Mouse (Mus musculus) limb, embryonic 14.5 days (tissue): ENCODE data around the gene Crip2. TPM values are rescaled to one million over a fixed set of nuclear protein-coding genes. Genes with fewer than 3 reads are reported as not detected.

Experiments
- ATAC-seq: fragments of 200-750 bp; cut with Nextera tagmentation; 2 replicates; pipeline ENCODE4 v1.8.0; 2017; ENCODE audit warnings: low read depth, moderate number of reproducible peaks, moderate TSS enrichment; ENCODE audit not compliant: low FRiP score
- DNase-seq: peaks from one replicate; pipeline ENCODE4 v3.0.0-alpha.2; 2015; ENCODE audit warnings: low spot score
- H3K27ac ChIP-seq: fragments of 300-500 bp; sonication (generic); replicated peaks from 2 replicates; pipeline ENCODE4 v1.5.1; 2014; ENCODE audit warnings: low read depth, mild to moderate bottlenecking, low read length, moderate library complexity, mixed read lengths
- H3K27me3 ChIP-seq: fragments of 300-500 bp; sonication (generic); 2 replicates; pipeline ENCODE4 v1.6.1; 2014; ENCODE audit warnings: low read length, mixed read lengths; ENCODE audit not compliant: control insufficient read depth, insufficient read depth
- H3K36me3 ChIP-seq: fragments of 300-500 bp; sonication (generic); 2 replicates; pipeline ENCODE4 v1.6.1; 2014; ENCODE audit warnings: mild to moderate bottlenecking, low read length, moderate library complexity, mixed read lengths; ENCODE audit not compliant: control insufficient read depth, insufficient read depth
- H3K4me1 ChIP-seq: fragments of 300-500 bp; sonication (generic); 2 replicates; pipeline ENCODE4 v1.6.1; 2014; ENCODE audit warnings: antibody characterized with exemption, low read length, mixed read lengths; ENCODE audit not compliant: control insufficient read depth, insufficient read depth
- H3K4me2 ChIP-seq: fragments of 300-500 bp; sonication (generic); replicated peaks from 2 replicates; pipeline ENCODE4 v1.6.1; 2014; ENCODE audit warnings: low read depth, mild to moderate bottlenecking, low read length, moderate library complexity; ENCODE audit not compliant: severe bottlenecking
- H3K4me3 ChIP-seq: fragments of 300-500 bp; sonication (generic); replicated peaks from 2 replicates; pipeline ENCODE4 v1.5.1; 2014; ENCODE audit warnings: low read length
- H3K9ac ChIP-seq: fragments of 300-500 bp; sonication (generic); 2 replicates; pipeline ENCODE4 v1.6.1; 2014; ENCODE audit warnings: mild to moderate bottlenecking, low read depth, low read length, moderate library complexity; ENCODE audit not compliant: severe bottlenecking
- H3K9me3 ChIP-seq: fragments of 300-500 bp; sonication (generic); 2 replicates; pipeline ENCODE4 v1.6.1; 2016; ENCODE audit warnings: low read length; ENCODE audit not compliant: control insufficient read depth
- POLR2A ChIP-seq: fragments of 200-500 bp; IDR thresholded peaks from 2 replicates; pipeline ENCODE4 v1.8.0; 2012; ENCODE audit warnings: inconsistent platforms, mild to moderate bottlenecking, moderate library complexity, borderline replicate concordance; ENCODE audit not compliant: insufficient read depth, insufficient read length; ENCODE audit errors: extremely low read depth
- WGBS: fragments of 180-500 bp; shearing (Covaris S2); extraction: QIAGEN DNeasy Blood & Tissue Kit; methylation state at CpG from one replicate; pipeline ENCODE4 v1.1.7; 2014; 5-methylcytosine and 5-hydroxymethylcytosine counted together
- polyA plus RNA-seq, 2 experiments: library from polyadenylated mRNA; depleted of rRNA in 1 of 2; stranded (reverse) in 1 of 2; unstranded in 1 of 2; fragments of >200 nt; fragmentation: Nextera tagmentation in 1 of 2; extraction: Ambion mirVana in 1 of 2; gene quantifications; 2 replicates each; pipeline versions ENCODE4 v1.2.1 to v1.2.3; 2012 to 2014

Crip2 gene
- polyA plus RNA-seq, 2 experiments = 91.4 to 99.1 TPM

GRCm38 (mm10) chr12:113155076-113155771 is 15.2 kb downstream of the Crip2 start:
- Histone ChIP-seq H3K4me1 (peaks cover 19% of the 10 kb centered on the region), H3K27me3 (no peaks in the 10 kb centered on the region), H3K27ac (peak overlapping the region; percentile 84), H3K4me2 (peak overlapping the region; percentile 95), H3K36me3 (no peaks in the 10 kb centered on the region), H3K9me3 (no peaks in the 10 kb centered on the region), H3K9ac (peak overlapping the region; percentile 68), H3K4me3 (peak overlapping the region; percentile 48)
- DNase-seq (no peak), ATAC-seq (peak; percentile 0; the same call in 1 of the 2 replicates)
- WGBS = 6% methylated on average over 32 of the region's 32 CpGs
- TF ChIP-seq POLR2A = no peak

DNA sequence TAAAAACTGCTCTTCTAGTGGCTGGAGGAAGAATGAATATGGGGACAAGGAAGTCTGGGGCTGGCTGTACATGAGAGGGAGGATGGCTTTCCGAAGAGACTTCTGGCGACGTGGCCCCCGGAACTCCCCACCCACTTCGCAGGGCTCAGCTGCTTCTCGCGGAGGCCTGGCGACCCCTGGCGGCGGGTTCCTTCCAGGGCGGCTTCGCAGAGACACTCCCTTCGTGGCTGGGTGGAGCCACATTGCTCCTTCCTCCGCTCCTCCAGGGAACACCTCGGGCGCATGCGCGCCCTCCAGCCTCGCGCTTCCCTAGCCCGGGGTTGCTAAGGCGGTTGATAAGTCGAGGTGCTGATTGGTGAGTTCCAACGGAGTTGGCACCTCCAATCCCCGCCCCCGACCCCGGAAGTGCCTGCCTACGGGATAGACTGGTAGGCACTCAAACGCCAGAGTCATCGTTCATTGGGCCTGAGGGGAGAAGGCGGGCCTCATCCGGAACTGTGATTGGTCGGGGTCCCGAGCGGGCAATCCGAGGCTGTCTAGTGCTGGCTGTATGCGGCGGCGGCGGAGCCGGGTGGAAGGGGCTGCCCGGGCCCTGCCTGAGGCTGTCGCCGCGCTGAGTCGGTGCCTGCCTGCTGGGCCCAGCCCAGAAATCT is 16.0 kb downstream of the Crip2 start, which contains the start of gene Tedc1:
TSS of gene Tedc1 (plus strand) at position 535 of the 653 bp plus-strand sequence.
- Histone ChIP-seq H3K36me3 (no peaks in the 10 kb centered on the region), H3K9ac (peak within 1 kb of the TSS; percentile 68), H3K9me3 (no peaks in the 10 kb centered on the region), H3K4me2 (peak within 1 kb of the TSS; percentile 95), H3K27ac (peak within 1 kb of the TSS; percentile 84), H3K27me3 (no peaks in the 10 kb centered on the region), H3K4me1 (peaks cover 19% of the 10 kb centered on the region), H3K4me3 (peak within 1 kb of the TSS; percentile 63)
- 3% methylated on average over 45 of the region's 46 CpGs for WGBS
- peak; percentile 21; the same call in 1 of the 2 replicates for TF ChIP-seq POLR2A
- ATAC-seq (peak; percentile 95), DNase-seq (peak; percentile 99)

GRCm38 (mm10) chr12:113156540-113156929 is 16.5 kb downstream of the Crip2 start:
- peak overlapping the region; percentile 63 for H3K4me3 ChIP-seq
- DNase-seq (no peak), ATAC-seq (peak; percentile 17)
- TF ChIP-seq POLR2A = no peak
- peaks cover 3% of the 10 kb centered on the region; the same call in 1 of the 2 replicates for H3K36me3 ChIP-seq
- peak overlapping the region; percentile 95 for H3K4me2 ChIP-seq
- no peaks in the 10 kb centered on the region for H3K9me3 ChIP-seq
- under 1% methylated on average over 23 of the region's 23 CpGs for WGBS
- H3K27ac ChIP-seq = no peak overlapping the region
- peaks cover 17% of the 10 kb centered on the region for H3K4me1 ChIP-seq
- H3K9ac ChIP-seq = peak overlapping the region; percentile 54
- no peaks in the 10 kb centered on the region for H3K27me3 ChIP-seq

GRCm38 (mm10) chr12:113157002-113157401 is 17.0 kb downstream of the Crip2 start:
- H3K4me1 ChIP-seq = peaks cover 14% of the 10 kb centered on the region
- H3K27me3 ChIP-seq = no peaks in the 10 kb centered on the region
- H3K27ac ChIP-seq = no peak overlapping the region
- DNase-seq (no peak), ATAC-seq (no peak)
- 28% methylated on average over 8 of the region's 8 CpGs for WGBS
- no peaks in the 10 kb centered on the region for H3K9me3 ChIP-seq
- H3K9ac ChIP-seq = peak overlapping the region; percentile 54
- H3K4me2 ChIP-seq = peak overlapping the region; percentile 95
- H3K4me3 ChIP-seq = peak overlapping the region; percentile 63
- peaks cover 5% of the 10 kb centered on the region; the same call in 1 of the 2 replicates for H3K36me3 ChIP-seq
- no peak for TF ChIP-seq POLR2A

DNA sequence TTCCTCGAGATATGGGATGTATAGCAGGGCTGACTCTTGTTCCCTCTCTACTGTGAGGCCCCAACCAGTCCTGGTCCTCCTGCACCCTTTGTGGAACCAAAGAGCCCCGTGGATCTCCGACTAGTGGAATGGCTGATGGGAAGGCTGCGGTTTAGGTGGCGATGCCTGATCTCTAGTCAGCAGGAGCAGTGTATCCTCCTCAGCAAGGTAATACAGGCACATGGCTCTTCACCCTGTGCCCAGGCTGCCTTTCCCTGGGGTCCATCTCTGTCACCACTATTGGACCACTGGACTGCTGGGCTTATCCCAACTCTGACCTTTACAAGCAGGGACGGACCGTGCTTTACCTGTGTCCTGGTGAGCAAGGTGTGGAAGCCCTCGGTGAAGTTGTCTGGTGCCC is 17.5 kb downstream of the Crip2 start:
- H3K27ac ChIP-seq = no peak overlapping the region
- no peaks in the 10 kb centered on the region for H3K27me3 ChIP-seq
- no peak overlapping the region for H3K9ac ChIP-seq
- no peak for DNase-seq
- no peak overlapping the region for H3K4me2 ChIP-seq
- no peak for ATAC-seq
- H3K36me3 ChIP-seq = peaks cover 5% of the 10 kb centered on the region; the same call in 1 of the 2 replicates
- peaks cover 12% of the 10 kb centered on the region for H3K4me1 ChIP-seq
- no peak for TF ChIP-seq POLR2A
- no peak overlapping the region for H3K4me3 ChIP-seq
- H3K9me3 ChIP-seq = no peaks in the 10 kb centered on the region
- WGBS = 94% methylated on average over 8 of the region's 8 CpGs
